In genomic region chr11:101175636-101176116, GRCm38 (mm10) we compare ENCODE assay signal across 8 mouse cellular contexts. TPM values are rescaled to one million over a fixed set of nuclear protein-coding genes. Genes with fewer than 3 reads are reported as not detected.
DNase-seq lines count a peak whose midpoint lies in the region; ATAC-seq and TF ChIP-seq lines count a peak whose summit lies in the region.

No protein-coding gene starts in this region.

- H3K27ac ChIP-seq in kidney, postnatal 0 days: no peak overlapping the region
- no peak overlapping the region for H3K27ac ChIP-seq in forebrain, embryonic 14.5 days (ENCODE audit: low read depth, low read length)
- no peak overlapping the region for H3K27ac ChIP-seq in limb, embryonic 15.5 days
- no peak overlapping the region for H3K27ac ChIP-seq in thymus, adult 2 months (ENCODE audit: control insufficient read depth, insufficient read depth, low read length)

- H3K4me3 ChIP-seq in kidney, postnatal 0 days (replicated peaks; ENCODE audit: low read depth, low read length): peak overlapping the region; percentile 18; the same call in 1 of the 2 replicates
- H3K4me3 ChIP-seq in forebrain, embryonic 14.5 days (ENCODE audit: low read depth, low read length): peak overlapping the region; percentile 28
- H3K4me3 ChIP-seq in limb, embryonic 15.5 days: peak overlapping the region; percentile 28
- no peak overlapping the region for H3K4me3 ChIP-seq in thymus, adult 2 months (ENCODE audit: control insufficient read depth, insufficient read depth, low read length)

- H3K9ac ChIP-seq in kidney, postnatal 0 days (ENCODE audit: low read depth, low read length): no peak overlapping the region
- peak overlapping the region; percentile 49; the same call in 1 of the 2 replicates for H3K9ac ChIP-seq in forebrain, embryonic 14.5 days (ENCODE audit: low read length)
- H3K9ac ChIP-seq in limb, embryonic 15.5 days: no peak overlapping the region

- 8% methylated on average over 11 of the region's 11 CpGs for WGBS in kidney, postnatal 0 days
- 9% methylated on average over 11 of the region's 11 CpGs for WGBS in forebrain, embryonic 14.5 days
- 9% methylated on average over 11 of the region's 11 CpGs for WGBS in limb, embryonic 15.5 days
- WGBS in thymus, adult 2 months: 4% methylated on average over 11 of the region's 11 CpGs

- no peaks in the 10 kb centered on the region for H3K36me3 ChIP-seq in kidney, postnatal 0 days (ENCODE audit: insufficient read depth, low read length)
- H3K36me3 ChIP-seq in forebrain, embryonic 14.5 days (ENCODE audit: control insufficient read depth, insufficient read depth, low read length): no peaks in the 10 kb centered on the region
- H3K36me3 ChIP-seq in limb, embryonic 15.5 days: no peaks in the 10 kb centered on the region
- H3K36me3 ChIP-seq in thymus, adult 2 months (ENCODE audit: control insufficient read depth, insufficient read depth, low read length): no peaks in the 10 kb centered on the region

- no peak for TF ChIP-seq CTCF in kidney, postnatal 0 days (IDR thresholded peaks at IDR 0.05; ENCODE audit: low read depth)
- no peak for TF ChIP-seq CTCF in brain, embryonic 14.5 days (IDR thresholded peaks at IDR 0.05; ENCODE audit: borderline replicate concordance, extremely low read depth, insufficient read depth, insufficient read length)
- no peak for TF ChIP-seq CTCF in thymus, adult 2 months (IDR thresholded peaks at IDR 0.05; ENCODE audit: borderline replicate concordance, control insufficient read depth, extremely low read depth, insufficient read depth, low read length, poor library complexity)

- H3K9me3 ChIP-seq in kidney, postnatal 0 days (replicated peaks; ENCODE audit: low read length): no peaks in the 10 kb centered on the region
- H3K9me3 ChIP-seq in forebrain, embryonic 14.5 days (replicated peaks; ENCODE audit: control insufficient read depth, low read length): no peaks in the 10 kb centered on the region
- no peaks in the 10 kb centered on the region for H3K9me3 ChIP-seq in limb, embryonic 15.5 days

- peak overlapping the region; percentile 65 for H3K4me2 ChIP-seq in kidney, postnatal 0 days (ENCODE audit: low read length)
- H3K4me2 ChIP-seq in forebrain, embryonic 14.5 days (ENCODE audit: low read length): peak overlapping the region; percentile 54
- H3K4me2 ChIP-seq in limb, embryonic 15.5 days: peak overlapping the region; percentile 46

- no peak for TF ChIP-seq POLR2A in brain, embryonic 14.5 days (IDR thresholded peaks at IDR 0.05; ENCODE audit: borderline replicate concordance, extremely low read depth, insufficient read depth, insufficient read length, poor library complexity, severe bottlenecking)
- TF ChIP-seq POLR2A in thymus, adult 2 months (IDR thresholded peaks at IDR 0.05; ENCODE audit: control insufficient read depth, extremely low read depth, insufficient read depth, low read length, poor library complexity): no peak

- DNase-seq in kidney, postnatal 0 days (ENCODE audit: low spot score): no peak
- DNase-seq in kidney, adult 8-10 months: no peak
- peak; percentile 59 for DNase-seq in brain, embryonic 14.5 days (ENCODE audit: low read depth)
- DNase-seq in forebrain, embryonic 14.5 days (ENCODE audit: low spot score): peak; percentile 43
- DNase-seq in thymus, adult 2 months: no peak
- DNase-seq in frontal cortex, postnatal 25 days (ENCODE audit: low spot score in 2 of 2): no peak
- no peak for DNase-seq in kidney, adult 9 months

- H3K4me1 ChIP-seq in kidney, postnatal 0 days (replicated peaks; ENCODE audit: insufficient read depth, low read length): peaks cover 20% of the 10 kb centered on the region
- H3K4me1 ChIP-seq in forebrain, embryonic 14.5 days (ENCODE audit: control insufficient read depth, insufficient read depth, low read length): peaks cover 22% of the 10 kb centered on the region
- H3K4me1 ChIP-seq in limb, embryonic 15.5 days: peaks cover 57% of the 10 kb centered on the region
- peaks cover 28% of the 10 kb centered on the region for H3K4me1 ChIP-seq in thymus, adult 2 months (replicated peaks; ENCODE audit: control insufficient read depth, insufficient read depth, low read length)

- no peak for ATAC-seq in kidney, postnatal 0 days (replicated peaks; ENCODE audit: low FRiP score, low read depth)
- ATAC-seq in forebrain, embryonic 14.5 days: no peak
- no peak for ATAC-seq in limb, embryonic 15.5 days (ENCODE audit: insufficient number of reproducible peaks, low FRiP score, low TSS enrichment, low read depth)

- no peaks in the 10 kb centered on the region for H3K27me3 ChIP-seq in kidney, postnatal 0 days (ENCODE audit: insufficient read depth, low read length)
- peaks cover 51% of the 10 kb centered on the region for H3K27me3 ChIP-seq in forebrain, embryonic 14.5 days (replicated peaks; ENCODE audit: control insufficient read depth, insufficient read depth, low read length)
- H3K27me3 ChIP-seq in limb, embryonic 15.5 days: peaks cover 65% of the 10 kb centered on the region
- H3K27me3 ChIP-seq in thymus, adult 2 months (ENCODE audit: control insufficient read depth, insufficient read depth, low read length): peaks cover 22% of the 10 kb centered on the region

RNA-seq across cellular contexts. Expression of gene Ccr10, which starts 0.4 kb away (rescaled TPM):
- 0.36 and 0.45 TPM in 2 replicates for polyA plus RNA-seq in kidney, postnatal 0 days (2015; fragmentation: Nextera tagmentation; extraction: Ambion mirVana)
- polyA plus RNA-seq in brain, embryonic 14.5 days (2012; rRNA removed): 0.19 and 0.20 TPM in 2 replicates
- 0.10 TPM in 1 of 2 replicates, not detected in the other for polyA plus RNA-seq in forebrain, embryonic 14.5 days (2014; fragmentation: Nextera tagmentation; extraction: Ambion mirVana)
- 0.14 and 0.36 TPM in 2 replicates for polyA plus RNA-seq in limb, embryonic 15.5 days (2015; fragmentation: Nextera tagmentation; extraction: Ambion mirVana)
- polyA plus RNA-seq in thymus, adult 2 months (2012; rRNA removed): 2.9 and 3.9 TPM in 2 replicates

RNA-seq across cellular contexts. Expression of gene Plekhh3, which starts 4.5 kb away (rescaled TPM):
- polyA plus RNA-seq in kidney, postnatal 0 days (2015; fragmentation: Nextera tagmentation; extraction: Ambion mirVana): 14.1 and 16.6 TPM in 2 replicates
- 9.5 and 12.0 TPM in 2 replicates for polyA plus RNA-seq in brain, embryonic 14.5 days (2012; rRNA removed)
- 4.6 and 5.5 TPM in 2 replicates for polyA plus RNA-seq in forebrain, embryonic 14.5 days (2014; fragmentation: Nextera tagmentation; extraction: Ambion mirVana)
- polyA plus RNA-seq in limb, embryonic 15.5 days (2015; fragmentation: Nextera tagmentation; extraction: Ambion mirVana): 21.7 and 22.1 TPM in 2 replicates
- polyA plus RNA-seq in thymus, adult 2 months (2012; rRNA removed): 11.9 and 12.1 TPM in 2 replicates

RNA-seq across cellular contexts. Expression of gene Cntnap1, which starts 5.4 kb away (rescaled TPM):
- polyA plus RNA-seq in kidney, postnatal 0 days (2015; fragmentation: Nextera tagmentation; extraction: Ambion mirVana): 0.75 and 0.78 TPM in 2 replicates
- 2.7 and 6.9 TPM in 2 replicates for polyA plus RNA-seq in brain, embryonic 14.5 days (2012; rRNA removed)
- polyA plus RNA-seq in forebrain, embryonic 14.5 days (2014; fragmentation: Nextera tagmentation; extraction: Ambion mirVana): 0.39 and 0.48 TPM in 2 replicates
- polyA plus RNA-seq in limb, embryonic 15.5 days (2015; fragmentation: Nextera tagmentation; extraction: Ambion mirVana): 1.2 and 1.4 TPM in 2 replicates
- polyA plus RNA-seq in thymus, adult 2 months (2012; rRNA removed): 4.5 and 5.3 TPM in 2 replicates

RNA-seq across cellular contexts. Expression of gene Tubg2, which starts 20.0 kb away (rescaled TPM):
- 4.3 and 4.9 TPM in 2 replicates for polyA plus RNA-seq in kidney, postnatal 0 days (2015; fragmentation: Nextera tagmentation; extraction: Ambion mirVana)
- 25.3 and 30.7 TPM in 2 replicates for polyA plus RNA-seq in brain, embryonic 14.5 days (2012; rRNA removed)
- polyA plus RNA-seq in forebrain, embryonic 14.5 days (2014; fragmentation: Nextera tagmentation; extraction: Ambion mirVana): 27.4 and 31.9 TPM in 2 replicates
- polyA plus RNA-seq in limb, embryonic 15.5 days (2015; fragmentation: Nextera tagmentation; extraction: Ambion mirVana): 5.7 and 6.8 TPM in 2 replicates
- polyA plus RNA-seq in thymus, adult 2 months (2012; rRNA removed): 2.6 and 3.3 TPM in 2 replicates

RNA-seq across cellular contexts. Expression of gene Ezh1, which starts 50.6 kb away (rescaled TPM):
- 18.6 and 20.3 TPM in 2 replicates for polyA plus RNA-seq in kidney, postnatal 0 days (2015; fragmentation: Nextera tagmentation; extraction: Ambion mirVana)
- 27.2 and 29.3 TPM in 2 replicates for polyA plus RNA-seq in brain, embryonic 14.5 days (2012; rRNA removed)
- 16.1 and 22.4 TPM in 2 replicates for polyA plus RNA-seq in forebrain, embryonic 14.5 days (2014; fragmentation: Nextera tagmentation; extraction: Ambion mirVana)
- 15.6 and 17.6 TPM in 2 replicates for polyA plus RNA-seq in limb, embryonic 15.5 days (2015; fragmentation: Nextera tagmentation; extraction: Ambion mirVana)
- 38.8 and 43.3 TPM in 2 replicates for polyA plus RNA-seq in thymus, adult 2 months (2012; rRNA removed)

Comparison
In these comparisons a context has a peak if more than half of its experiments do, and no peak if none do; other contexts are left out.
1. DNase-seq: peak in brain, embryonic 14.5 days (single experiment) and forebrain, embryonic 14.5 days (single experiment); none in kidney, postnatal 0 days (single experiment), kidney, adult 8-10 months (0 of 2), thymus, adult 2 months (single experiment), frontal cortex, postnatal 25 days (0 of 2) and kidney, adult 9 months (single experiment).
2. Peak in every context shown above with its lines, with median percentiles within 50 percentile points of each other: H3K4me2 ChIP-seq.